Mouse (Mus musculus): ENCODE measurements at regions not wholly inside any gene's neighbourhood (a gene's known extent, or its start where the extent isn't known, plus 50 kb on each side); places are given as distances from the start of the nearest gene placed in this dataset.

- no peaks in the 10 kb centered on the region for H3K9me3 ChIP-seq (ENCODE audit: low read length)
- ATAC-seq, result no peak
- no peak for TF ChIP-seq EP300 (IDR thresholded peaks at IDR 0.05; ENCODE audit: low read depth)
- no peak for TF ChIP-seq CTCF (IDR thresholded peaks at IDR 0.05; ENCODE audit: low read depth)
- no peaks in the 10 kb centered on the region for H3K4me1 ChIP-seq (ENCODE audit: insufficient read depth)
- H3K4me3 ChIP-seq (ENCODE audit: low read depth, low read length), result no peak overlapping the region
- no peaks in the 10 kb centered on the region for H3K36me3 ChIP-seq (replicated peaks; ENCODE audit: insufficient read depth, low read length)
- no peak for DNase-seq
- no peak overlapping the region for H3K27ac ChIP-seq (ENCODE audit: low read depth)
- H3K9ac ChIP-seq (replicated peaks), result no peak overlapping the region
- no peak overlapping the region for H3K4me2 ChIP-seq (ENCODE audit: low read depth, low read length)
- WGBS (ENCODE audit: insufficient replicate concordance), result 60% methylated on average over 6 of the region's 6 CpGs
- H3K27me3 ChIP-seq (ENCODE audit: insufficient read depth, low read length), result no peaks in the 10 kb centered on the region
Observed at GRCm38 (mm10) chr14:104264919-104265764, 202.7 kb downstream of the Pou4f1 start.

- Histone ChIP-seq H3K4me2 (ENCODE audit: low read depth, low read length) (no peak overlapping the region), H3K27me3 (ENCODE audit: insufficient read depth, low read length) (no peaks in the 10 kb centered on the region), H3K27ac (ENCODE audit: low read depth) (no peak overlapping the region), H3K36me3 (replicated peaks; ENCODE audit: insufficient read depth, low read length) (no peaks in the 10 kb centered on the region), H3K9me3 (ENCODE audit: low read length) (no peaks in the 10 kb centered on the region), H3K9ac (replicated peaks) (no peak overlapping the region), H3K4me1 (ENCODE audit: insufficient read depth) (no peaks in the 10 kb centered on the region), H3K4me3 (ENCODE audit: low read depth, low read length) (no peak overlapping the region)
- no peak for TF ChIP-seq EP300 (IDR thresholded peaks at IDR 0.05; ENCODE audit: low read depth)
- TF ChIP-seq CTCF (IDR thresholded peaks at IDR 0.05; ENCODE audit: low read depth), result no peak
- 66% methylated on average over 5 of the region's 5 CpGs for WGBS (ENCODE audit: insufficient replicate concordance)
- DNase-seq, result no peak
- no peak for ATAC-seq
Observed at GRCm38 (mm10) chr14:104216965-104217364, 250.8 kb downstream of the Pou4f1 start.

- no peak for TF ChIP-seq EP300 (IDR thresholded peaks at IDR 0.05; ENCODE audit: low read depth)
- no peak for TF ChIP-seq CTCF (IDR thresholded peaks at IDR 0.05; ENCODE audit: low read depth)
- H3K27ac ChIP-seq (ENCODE audit: low read depth), result no peak overlapping the region
- H3K4me2 ChIP-seq (ENCODE audit: low read depth, low read length), result no peak overlapping the region
- no peaks in the 10 kb centered on the region for H3K27me3 ChIP-seq (ENCODE audit: insufficient read depth, low read length)
- DNase-seq, result no peak
- ATAC-seq, result no peak
- no peak overlapping the region for H3K9ac ChIP-seq (replicated peaks)
- WGBS (ENCODE audit: insufficient replicate concordance), result 64% methylated on average over 3 of the region's 3 CpGs
- no peaks in the 10 kb centered on the region for H3K36me3 ChIP-seq (replicated peaks; ENCODE audit: insufficient read depth, low read length)
- H3K4me3 ChIP-seq (ENCODE audit: low read depth, low read length), result no peak overlapping the region
- no peaks in the 10 kb centered on the region for H3K9me3 ChIP-seq (ENCODE audit: low read length)
- no peaks in the 10 kb centered on the region for H3K4me1 ChIP-seq (ENCODE audit: insufficient read depth)
Observed at GRCm38 (mm10) chr14:104210719-104211118, 257.1 kb downstream of the Pou4f1 start.

- Histone ChIP-seq H3K4me2 (ENCODE audit: low read depth, low read length) (no peak overlapping the region), H3K27ac (ENCODE audit: low read depth) (no peak overlapping the region), H3K4me3 (ENCODE audit: low read depth, low read length) (no peak overlapping the region), H3K27me3 (ENCODE audit: insufficient read depth, low read length) (no peaks in the 10 kb centered on the region), H3K4me1 (ENCODE audit: insufficient read depth) (no peaks in the 10 kb centered on the region), H3K9me3 (ENCODE audit: low read length) (no peaks in the 10 kb centered on the region), H3K9ac (replicated peaks) (no peak overlapping the region), H3K36me3 (replicated peaks; ENCODE audit: insufficient read depth, low read length) (no peaks in the 10 kb centered on the region)
- DNase-seq (no peak), ATAC-seq (no peak)
- WGBS (ENCODE audit: insufficient replicate concordance), result 67% methylated on average over 4 of the region's 4 CpGs
- TF ChIP-seq CTCF (IDR thresholded peaks at IDR 0.05; ENCODE audit: low read depth) (no peak), EP300 (IDR thresholded peaks at IDR 0.05; ENCODE audit: low read depth) (no peak)
Observed at GRCm38 (mm10) chr14:104208855-104209254, 258.9 kb downstream of the Pou4f1 start.

GRCm38 (mm10) chr14:104208040-104208816 is 259.6 kb downstream of the Pou4f1 start:
- Histone ChIP-seq H3K4me3 (ENCODE audit: low read depth, low read length) (no peak overlapping the region), H3K27me3 (ENCODE audit: insufficient read depth, low read length) (no peaks in the 10 kb centered on the region), H3K27ac (ENCODE audit: low read depth) (no peak overlapping the region), H3K9ac (replicated peaks) (no peak overlapping the region), H3K9me3 (ENCODE audit: low read length) (no peaks in the 10 kb centered on the region), H3K4me1 (ENCODE audit: insufficient read depth) (no peaks in the 10 kb centered on the region), H3K4me2 (ENCODE audit: low read depth, low read length) (no peak overlapping the region), H3K36me3 (replicated peaks; ENCODE audit: insufficient read depth, low read length) (no peaks in the 10 kb centered on the region)
- WGBS (ENCODE audit: insufficient replicate concordance), result 71% methylated on average over 7 of the region's 7 CpGs
- DNase-seq (no peak), ATAC-seq (no peak)
- TF ChIP-seq EP300 (IDR thresholded peaks at IDR 0.05; ENCODE audit: low read depth) (no peak), CTCF (IDR thresholded peaks at IDR 0.05; ENCODE audit: low read depth) (no peak)

GRCm38 (mm10) chr14:104206602-104207001 is 261.2 kb downstream of the Pou4f1 start:
- no peaks in the 10 kb centered on the region for H3K27me3 ChIP-seq (ENCODE audit: insufficient read depth, low read length)
- DNase-seq (no peak), ATAC-seq (no peak)
- 37% methylated on average over 2 of the region's 2 CpGs for WGBS (ENCODE audit: insufficient replicate concordance)
- H3K36me3 ChIP-seq (replicated peaks; ENCODE audit: insufficient read depth, low read length), result no peaks in the 10 kb centered on the region
- no peak overlapping the region for H3K9ac ChIP-seq (replicated peaks)
- H3K4me2 ChIP-seq (ENCODE audit: low read depth, low read length), result no peak overlapping the region
- H3K9me3 ChIP-seq (ENCODE audit: low read length), result no peaks in the 10 kb centered on the region
- no peak overlapping the region for H3K4me3 ChIP-seq (ENCODE audit: low read depth, low read length)
- no peaks in the 10 kb centered on the region for H3K4me1 ChIP-seq (ENCODE audit: insufficient read depth)
- TF ChIP-seq CTCF (IDR thresholded peaks at IDR 0.05; ENCODE audit: low read depth), result no peak
- TF ChIP-seq EP300 (IDR thresholded peaks at IDR 0.05; ENCODE audit: low read depth), result no peak
- no peak overlapping the region for H3K27ac ChIP-seq (ENCODE audit: low read depth)

Data from liver, postnatal 0 days (tissue).